Mouse (Mus musculus) G1E (cell line): ENCODE data around the gene Slfn14.
"Not testable (repeated sequence)": the region's sequence is repeated elsewhere in the genome, so short reads cannot be mapped to it uniquely, and the experiment has no call there.

Experiments used
- CTCF ChIP-seq: IDR thresholded peaks from 2 replicates; pipeline ENCODE4 v1.5.1; 2012; ENCODE audit warnings: low read depth, low read length, inconsistent platforms, mixed read lengths
- GATA2 ChIP-seq: IDR thresholded peaks from 2 replicates; pipeline ENCODE4 v1.6.1; 2012; ENCODE audit warnings: low read depth, low read length, inconsistent platforms, borderline replicate concordance
- POLR2AphosphoS5 ChIP-seq: IDR thresholded peaks from 2 replicates; pipeline ENCODE4 v1.6.1; 2012; ENCODE audit warnings: low read depth, low read length, inconsistent platforms; ENCODE audit not compliant: insufficient replicate concordance

DNA sequence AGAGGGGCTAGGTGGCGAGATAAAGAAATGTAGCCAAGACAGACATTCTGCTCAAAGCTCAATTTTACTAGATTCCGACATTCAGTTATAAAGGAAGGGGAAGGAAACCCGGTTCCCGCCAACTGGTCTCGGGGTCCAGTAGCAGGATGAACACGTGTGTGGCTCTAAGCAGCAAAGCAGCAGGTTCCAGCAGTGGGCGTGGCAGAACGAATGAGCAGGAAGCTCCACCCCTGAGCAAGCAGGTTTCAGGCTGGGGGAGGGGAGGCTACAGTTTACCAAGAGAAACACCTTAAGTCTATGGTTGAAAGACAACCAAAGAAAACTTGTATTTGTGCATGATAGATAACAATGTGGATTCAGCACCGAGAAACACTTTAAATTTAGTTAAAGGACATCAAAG, 49.1 kb downstream of the Slfn14 start:
- TF ChIP-seq POLR2AphosphoS5, CTCF, GATA2: not testable (repeated sequence)
